Mouse (Mus musculus): ENCODE measurements at regions not wholly inside any gene's neighbourhood (a gene's known extent, or its start where the extent isn't known, plus 50 kb on each side); places are given as distances from the start of the nearest gene placed in this dataset.

- no peak for DNase-seq (ENCODE audit: extremely low spot score, low spot score)
Observed at GRCm38 (mm10) chr3:52158788-52159260, 53.9 kb upstream of the Maml3 start.

- no peak for DNase-seq (ENCODE audit: extremely low spot score, low spot score)
Observed at GRCm38 (mm10) chr3:52161688-52162087, 56.8 kb upstream of the Maml3 start.

- no peak for DNase-seq (ENCODE audit: extremely low spot score, low spot score)
Observed at GRCm38 (mm10) chr3:52163990-52164389, 59.1 kb upstream of the Maml3 start.

- DNase-seq (ENCODE audit: extremely low spot score, low spot score): no peak
Observed at GRCm38 (mm10) chr3:52167420-52167819, 62.5 kb upstream of the Maml3 start.

GRCm38 (mm10) chr3:52170847-52171246 is 66.0 kb upstream of the Maml3 start:
- no peak for DNase-seq (ENCODE audit: extremely low spot score, low spot score)

- no peak for DNase-seq (ENCODE audit: extremely low spot score, low spot score)
Observed at GRCm38 (mm10) chr3:52171303-52171702, 66.4 kb upstream of the Maml3 start.

- DNase-seq (ENCODE audit: extremely low spot score, low spot score): no peak
Observed at GRCm38 (mm10) chr3:52173490-52173889, 68.6 kb upstream of the Maml3 start.

- no peak for DNase-seq (ENCODE audit: extremely low spot score, low spot score)
Observed at GRCm38 (mm10) chr3:52176108-52176507, 71.2 kb upstream of the Maml3 start.

- DNase-seq (ENCODE audit: extremely low spot score, low spot score): peak; percentile 58
Observed at GRCm38 (mm10) chr3:52178851-52179250, 74.0 kb upstream of the Maml3 start.

GRCm38 (mm10) chr3:52179686-52180085 is 74.8 kb upstream of the Maml3 start:
- DNase-seq (ENCODE audit: extremely low spot score, low spot score): peak; percentile 85

GRCm38 (mm10) chr3:52180306-52180705 is 75.4 kb upstream of the Maml3 start:
- DNase-seq (ENCODE audit: extremely low spot score, low spot score): peak; percentile 59

GRCm38 (mm10) chr3:52180785-52181184 is 75.9 kb upstream of the Maml3 start:
- DNase-seq (ENCODE audit: extremely low spot score, low spot score): peak; percentile 59

GRCm38 (mm10) chr3:52181326-52182101 is 76.6 kb upstream of the Maml3 start:
- no peak for DNase-seq (ENCODE audit: extremely low spot score, low spot score)

- DNase-seq (ENCODE audit: extremely low spot score, low spot score): no peak
Observed at GRCm38 (mm10) chr3:52184241-52184640, 79.4 kb upstream of the Maml3 start.

- DNase-seq (ENCODE audit: extremely low spot score, low spot score): no peak
Observed at GRCm38 (mm10) chr3:52185351-52185750, 80.5 kb upstream of the Maml3 start.

GRCm38 (mm10) chr3:52187401-52187801 is 80.7 kb upstream of the Foxo1 start:
- DNase-seq (ENCODE audit: extremely low spot score, low spot score): peak; percentile 64

- no peak for DNase-seq (ENCODE audit: extremely low spot score, low spot score)
Observed at GRCm38 (mm10) chr3:52188303-52188702, 79.8 kb upstream of the Foxo1 start.

GRCm38 (mm10) chr3:52189016-52189415 is 79.1 kb upstream of the Foxo1 start:
- no peak for DNase-seq (ENCODE audit: extremely low spot score, low spot score)

GRCm38 (mm10) chr3:52190021-52190420 is 78.1 kb upstream of the Foxo1 start:
- no peak for DNase-seq (ENCODE audit: extremely low spot score, low spot score)

- DNase-seq (ENCODE audit: extremely low spot score, low spot score): no peak
Observed at GRCm38 (mm10) chr3:52193026-52193425, 75.1 kb upstream of the Foxo1 start.

- no peak for DNase-seq (ENCODE audit: extremely low spot score, low spot score)
Observed at GRCm38 (mm10) chr3:52194216-52194615, 73.9 kb upstream of the Foxo1 start.

- no peak for DNase-seq (ENCODE audit: extremely low spot score, low spot score)
Observed at GRCm38 (mm10) chr3:52195486-52195885, 72.7 kb upstream of the Foxo1 start.
